Mouse (Mus musculus): ENCODE measurements around the gene Mtr. TPM values are rescaled to one million over a fixed set of nuclear protein-coding genes. Genes with fewer than 3 reads are reported as not detected.

Mtr gene
- polyA plus RNA-seq, 1 experiment from 2014 or later = 22.4 TPM

DNA sequence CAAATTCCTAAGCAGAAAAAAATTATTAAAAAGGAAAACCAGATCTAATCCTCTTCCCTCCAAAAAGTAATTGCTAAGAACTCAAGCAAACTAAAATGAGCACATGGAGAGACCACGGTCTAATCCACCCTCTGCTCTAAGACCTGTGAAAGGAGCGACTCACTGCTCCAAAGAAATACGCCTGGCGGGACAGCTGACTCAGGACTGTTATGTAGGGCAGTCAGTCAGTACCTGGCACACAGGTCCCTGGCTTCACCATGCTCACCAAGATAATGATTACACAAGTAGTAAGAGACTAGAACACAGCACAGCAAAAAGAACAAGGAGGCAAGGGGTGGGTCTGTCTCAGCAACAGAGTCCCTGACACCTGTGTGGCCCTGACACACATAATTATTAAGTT lies 29.7 kb downstream of the Mtr start:
- 78% methylated on average over 4 of the region's 4 CpGs for WGBS
- H3K4me2 ChIP-seq (replicated peaks) = no peak overlapping the region
- no peak overlapping the region for H3K4me3 ChIP-seq
- H3K9ac ChIP-seq = no peak overlapping the region
- no peak overlapping the region for H3K27ac ChIP-seq
- ATAC-seq (ENCODE audit: insufficient number of reproducible peaks, insufficient read depth, low FRiP score, low TSS enrichment) = no peak
- H3K27me3 ChIP-seq = no peaks in the 10 kb centered on the region
- peaks cover 79% of the 10 kb centered on the region for H3K36me3 ChIP-seq
- no peaks in the 10 kb centered on the region for H3K9me3 ChIP-seq
- no peaks in the 10 kb centered on the region for H3K4me1 ChIP-seq

DNA sequence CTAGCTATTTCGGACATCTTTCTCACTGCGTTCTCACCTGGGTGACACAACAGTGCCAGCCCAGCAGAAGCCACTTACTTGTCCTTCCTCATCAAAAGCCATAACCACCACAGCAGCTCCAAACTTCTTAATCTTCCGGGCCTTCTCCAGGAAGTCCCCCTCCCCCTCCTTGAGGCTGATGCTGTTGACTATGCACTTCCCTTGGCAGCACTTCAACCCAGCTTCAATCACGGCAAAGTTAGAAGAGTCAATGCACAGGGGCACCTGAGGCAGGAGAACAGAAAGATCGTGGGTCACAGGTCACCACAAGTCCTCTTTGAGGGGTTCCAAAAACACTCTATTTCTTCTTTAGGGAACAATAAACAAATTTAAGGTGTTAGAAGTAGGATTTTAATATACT lies 30.3 kb downstream of the Mtr start:
- Histone ChIP-seq H3K4me1 (no peaks in the 10 kb centered on the region), H3K27ac (no peak overlapping the region), H3K9me3 (no peaks in the 10 kb centered on the region), H3K27me3 (no peaks in the 10 kb centered on the region), H3K4me3 (no peak overlapping the region), H3K36me3 (peaks cover 79% of the 10 kb centered on the region), H3K4me2 (replicated peaks) (no peak overlapping the region), H3K9ac (no peak overlapping the region)
- ATAC-seq (ENCODE audit: insufficient number of reproducible peaks, insufficient read depth, low FRiP score, low TSS enrichment) = no peak
- whole genome bisulfite sequencing = 81% methylated on average over 5 of the region's 5 CpGs

DNA sequence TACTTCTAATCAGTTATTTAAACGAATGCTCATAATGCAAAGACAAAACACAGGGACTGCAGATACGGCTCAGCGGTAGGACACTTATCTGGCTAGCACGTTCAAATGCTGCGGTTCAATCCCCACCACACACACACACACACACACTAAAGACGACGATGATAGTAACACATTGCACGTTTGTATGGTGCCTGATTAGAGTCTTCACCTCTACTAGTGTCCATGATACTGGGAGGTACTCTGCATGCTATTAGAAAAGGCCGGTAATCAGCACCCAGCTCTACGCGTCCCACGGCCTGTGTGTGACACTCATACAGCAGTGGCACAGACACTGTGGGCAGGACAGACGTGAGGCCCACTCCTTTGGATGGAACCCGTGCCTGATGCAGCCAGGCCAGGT lies 39.3 kb downstream of the Mtr start:
- no peak for ATAC-seq (ENCODE audit: insufficient number of reproducible peaks, insufficient read depth, low FRiP score, low TSS enrichment)
- Histone ChIP-seq H3K9me3 (no peaks in the 10 kb centered on the region), H3K27ac (no peak overlapping the region), H3K4me1 (no peaks in the 10 kb centered on the region), H3K4me3 (no peak overlapping the region), H3K27me3 (no peaks in the 10 kb centered on the region), H3K9ac (no peak overlapping the region), H3K36me3 (peaks cover 69% of the 10 kb centered on the region), H3K4me2 (replicated peaks) (no peak overlapping the region)
- 96% methylated on average over 14 of the region's 14 CpGs for WGBS

DNA sequence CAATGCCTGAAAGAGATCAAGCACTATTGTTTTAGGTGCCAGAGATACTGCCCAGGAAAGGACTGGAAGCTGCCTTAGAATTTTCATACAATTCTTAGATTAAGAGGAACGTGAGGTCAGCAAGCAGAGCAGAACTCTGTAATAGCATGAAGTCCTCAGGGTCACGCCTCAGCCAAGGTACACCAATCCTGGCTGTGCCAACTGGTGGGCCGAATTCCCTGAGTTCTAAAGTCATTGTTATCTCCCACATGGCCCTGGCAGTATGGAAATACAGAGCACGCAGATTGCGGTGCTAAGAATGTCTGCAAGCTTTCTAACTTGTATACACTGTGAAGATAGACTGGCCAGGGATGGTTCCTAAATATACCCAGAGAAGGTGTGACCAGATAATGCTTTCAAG lies 43.0 kb downstream of the Mtr start:
- no peaks in the 10 kb centered on the region for H3K4me1 ChIP-seq
- no peak overlapping the region for H3K4me3 ChIP-seq
- no peak for ATAC-seq (ENCODE audit: insufficient number of reproducible peaks, insufficient read depth, low FRiP score, low TSS enrichment)
- peaks cover 58% of the 10 kb centered on the region for H3K36me3 ChIP-seq
- 90% methylated on average over 5 of the region's 5 CpGs for WGBS
- no peaks in the 10 kb centered on the region for H3K27me3 ChIP-seq
- H3K9me3 ChIP-seq = no peaks in the 10 kb centered on the region
- H3K27ac ChIP-seq = no peak overlapping the region
- no peak overlapping the region for H3K9ac ChIP-seq
- H3K4me2 ChIP-seq (replicated peaks) = no peak overlapping the region

DNA sequence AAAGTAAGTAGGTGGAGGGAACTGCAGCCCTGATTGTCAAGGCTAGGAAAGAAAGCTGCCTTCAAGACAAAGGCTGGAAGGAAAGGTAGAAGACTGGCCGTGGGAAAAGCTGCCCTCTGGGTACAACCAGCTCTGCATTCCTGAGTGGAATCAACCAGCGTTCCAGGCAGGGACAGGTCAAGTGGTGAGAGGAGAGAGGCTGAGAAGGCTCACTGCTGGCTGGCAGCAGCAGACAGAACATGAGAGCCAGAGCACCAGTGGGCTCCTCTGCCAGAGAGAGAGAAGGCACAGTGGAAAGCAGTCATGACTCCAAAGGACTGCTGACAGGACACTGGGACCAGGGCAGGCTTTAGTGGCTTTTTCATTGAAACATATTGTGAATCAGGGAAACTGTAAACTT lies 46.9 kb downstream of the Mtr start:
- no peak for ATAC-seq (ENCODE audit: insufficient number of reproducible peaks, insufficient read depth, low FRiP score, low TSS enrichment)
- no peak overlapping the region for H3K4me2 ChIP-seq (replicated peaks)
- no peak overlapping the region for H3K9ac ChIP-seq
- H3K36me3 ChIP-seq = peaks cover 42% of the 10 kb centered on the region
- no peaks in the 10 kb centered on the region for H3K4me1 ChIP-seq
- no peak overlapping the region for H3K27ac ChIP-seq
- H3K9me3 ChIP-seq = no peaks in the 10 kb centered on the region
- H3K4me3 ChIP-seq = no peak overlapping the region
- no peaks in the 10 kb centered on the region for H3K27me3 ChIP-seq
- WGBS = 64% methylated on average over 2 of the region's 2 CpGs

DNA sequence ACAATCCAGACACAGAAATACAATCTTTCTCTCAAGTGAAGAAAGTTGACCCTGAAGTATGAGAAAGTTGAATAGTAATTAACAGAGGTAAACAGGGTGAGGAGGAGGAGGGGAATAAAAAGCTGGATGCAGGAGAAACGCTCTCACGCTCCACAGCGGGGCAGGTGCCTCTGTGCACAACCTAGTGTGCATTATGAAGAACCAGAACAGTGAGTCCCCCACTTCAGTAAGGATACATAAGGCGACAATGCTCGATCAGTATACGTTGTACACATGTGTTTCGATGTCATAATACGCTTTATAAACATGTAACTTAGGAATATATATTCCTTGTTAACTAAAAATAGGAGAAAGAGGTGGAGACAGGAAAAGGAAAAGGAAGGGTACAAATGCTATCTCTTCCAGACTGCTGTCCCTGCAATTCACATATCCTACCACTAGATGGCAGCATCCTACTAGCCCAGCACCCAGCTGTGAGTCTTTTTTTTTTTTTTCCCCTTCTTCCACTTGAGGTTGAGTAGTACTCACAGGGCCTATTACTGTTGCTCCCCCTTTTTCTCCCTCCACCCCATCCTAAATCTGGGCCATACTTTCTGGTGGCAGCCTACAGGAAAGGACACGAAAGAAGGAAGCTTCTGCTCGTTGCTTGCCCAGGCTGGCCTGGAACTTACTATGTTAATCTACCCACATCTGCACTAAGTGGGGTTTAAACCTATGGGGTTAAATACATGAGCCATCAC lies 47.7 kb downstream of the Mtr start:
- H3K4me2 ChIP-seq (replicated peaks) = no peak overlapping the region
- ATAC-seq (ENCODE audit: insufficient number of reproducible peaks, insufficient read depth, low FRiP score, low TSS enrichment) = no peak
- no peak overlapping the region for H3K9ac ChIP-seq
- H3K4me1 ChIP-seq = no peaks in the 10 kb centered on the region
- H3K27me3 ChIP-seq = no peaks in the 10 kb centered on the region
- peaks cover 45% of the 10 kb centered on the region for H3K36me3 ChIP-seq
- WGBS = 76% methylated on average over 10 of the region's 10 CpGs
- H3K9me3 ChIP-seq = no peaks in the 10 kb centered on the region
- H3K27ac ChIP-seq = no peak overlapping the region
- no peak overlapping the region for H3K4me3 ChIP-seq

DNA sequence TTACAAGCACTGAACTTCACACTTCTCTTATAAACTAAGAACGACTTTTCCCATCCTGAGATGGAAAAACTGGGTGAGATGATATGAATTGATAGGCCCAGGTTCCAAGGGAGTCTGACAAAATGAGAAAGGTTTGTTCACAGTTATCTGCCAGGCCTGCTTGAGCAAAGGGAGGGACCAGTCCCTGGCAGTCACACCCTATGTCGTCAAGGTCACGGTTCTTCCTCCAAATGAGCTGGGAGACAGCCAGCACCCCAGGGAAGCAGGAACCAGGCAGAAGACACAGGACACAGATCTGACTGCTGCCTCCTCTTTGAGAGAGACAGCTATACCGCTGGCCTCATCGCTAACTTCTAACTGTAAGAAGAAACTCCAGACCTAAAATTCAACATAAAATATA lies 57.5 kb downstream of the Mtr start:
- peaks cover 48% of the 10 kb centered on the region for H3K36me3 ChIP-seq
- ATAC-seq (ENCODE audit: insufficient number of reproducible peaks, insufficient read depth, low FRiP score, low TSS enrichment) = no peak
- 85% methylated on average over 5 of the region's 5 CpGs for WGBS

DNA sequence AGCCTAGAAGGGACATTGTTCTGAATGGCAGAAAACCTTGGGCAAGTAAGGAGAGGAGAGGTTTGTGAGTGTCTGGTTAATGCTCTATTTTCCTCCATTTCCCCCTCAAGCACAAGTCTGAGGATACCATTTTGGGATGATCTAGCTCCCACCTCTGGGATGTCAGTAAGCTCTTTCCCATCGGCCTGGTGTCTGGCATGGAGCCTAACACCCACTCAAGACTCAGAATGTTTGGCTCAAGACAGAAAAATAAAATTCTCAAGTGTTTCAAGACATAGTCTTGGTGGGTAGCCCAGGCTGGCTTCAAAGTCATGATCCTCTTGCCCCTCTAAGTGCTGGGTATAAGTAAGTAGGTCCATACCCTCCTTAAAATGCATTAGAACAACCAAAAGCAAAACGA lies 59.4 kb downstream of the Mtr start:
- H3K4me1 ChIP-seq = no peaks in the 10 kb centered on the region
- H3K9ac ChIP-seq = no peak overlapping the region
- H3K36me3 ChIP-seq = peaks cover 48% of the 10 kb centered on the region
- ATAC-seq (ENCODE audit: insufficient number of reproducible peaks, insufficient read depth, low FRiP score, low TSS enrichment) = no peak
- H3K9me3 ChIP-seq = no peaks in the 10 kb centered on the region
- WGBS = 97% methylated on average over 2 of the region's 2 CpGs
- no peak overlapping the region for H3K27ac ChIP-seq
- no peak overlapping the region for H3K4me2 ChIP-seq (replicated peaks)
- H3K27me3 ChIP-seq = no peaks in the 10 kb centered on the region
- H3K4me3 ChIP-seq = no peak overlapping the region

More for the DNA sequence above, 57.5 kb downstream of the Mtr start:
- Histone ChIP-seq H3K27me3 (no peaks in the 10 kb centered on the region), H3K4me2 (replicated peaks) (no peak overlapping the region), H3K9ac (no peak overlapping the region), H3K9me3 (no peaks in the 10 kb centered on the region), H3K4me1 (no peaks in the 10 kb centered on the region), H3K27ac (no peak overlapping the region), H3K4me3 (no peak overlapping the region)

DNA sequence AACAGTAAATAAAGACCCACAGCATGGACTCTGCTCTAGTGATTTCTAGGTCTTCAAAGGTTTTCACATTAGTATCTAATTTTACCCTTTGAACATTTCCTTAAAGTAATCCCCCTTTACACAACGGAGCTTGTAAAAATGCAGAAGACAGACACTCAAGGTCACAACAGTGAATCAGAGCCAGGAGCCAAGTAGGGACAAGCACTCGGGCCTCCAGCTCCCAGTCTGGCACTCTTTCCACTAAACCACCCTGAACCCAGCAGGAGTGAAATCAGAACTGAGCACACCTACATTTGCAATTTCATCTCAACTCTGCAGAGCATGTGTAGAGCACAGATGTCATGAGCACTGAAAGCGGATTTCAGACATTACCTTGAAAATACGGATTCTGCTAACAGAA lies 61.1 kb downstream of the Mtr start:
- Histone ChIP-seq H3K9ac (no peak overlapping the region), H3K4me2 (replicated peaks) (no peak overlapping the region), H3K4me1 (no peaks in the 10 kb centered on the region), H3K9me3 (no peaks in the 10 kb centered on the region), H3K4me3 (no peak overlapping the region), H3K27me3 (no peaks in the 10 kb centered on the region), H3K27ac (no peak overlapping the region), H3K36me3 (peaks cover 59% of the 10 kb centered on the region)
- 90% methylated on average over 4 of the region's 4 CpGs for WGBS
- ATAC-seq (ENCODE audit: insufficient number of reproducible peaks, insufficient read depth, low FRiP score, low TSS enrichment) = no peak

DNA sequence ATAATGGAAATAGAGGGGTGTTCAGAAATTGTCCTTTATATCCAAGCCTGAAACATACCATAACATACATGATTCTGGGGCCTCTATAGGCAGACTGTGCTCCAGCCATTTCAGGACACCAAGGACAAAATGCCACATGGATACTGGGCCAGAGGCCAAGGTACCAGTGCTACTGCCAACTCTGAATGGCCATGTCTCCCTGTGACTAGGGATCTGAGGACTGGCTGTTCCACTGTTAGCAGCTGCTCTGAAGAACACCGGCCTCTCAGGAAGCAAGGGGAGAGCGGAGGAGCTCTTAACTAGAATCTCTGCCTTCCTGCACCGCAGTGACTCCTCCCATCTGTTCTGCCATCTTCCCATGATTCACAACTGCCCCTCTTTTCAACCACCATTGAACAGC lies 61.9 kb downstream of the Mtr start:
- no peak overlapping the region for H3K4me3 ChIP-seq
- no peak for ATAC-seq (ENCODE audit: insufficient number of reproducible peaks, insufficient read depth, low FRiP score, low TSS enrichment)
- H3K9me3 ChIP-seq = no peaks in the 10 kb centered on the region
- H3K4me1 ChIP-seq = no peaks in the 10 kb centered on the region
- no peak overlapping the region for H3K4me2 ChIP-seq (replicated peaks)
- peaks cover 59% of the 10 kb centered on the region for H3K36me3 ChIP-seq
- H3K27me3 ChIP-seq = no peaks in the 10 kb centered on the region
- WGBS = 90% methylated on average over 3 of the region's 3 CpGs
- no peak overlapping the region for H3K27ac ChIP-seq
- H3K9ac ChIP-seq = no peak overlapping the region

DNA sequence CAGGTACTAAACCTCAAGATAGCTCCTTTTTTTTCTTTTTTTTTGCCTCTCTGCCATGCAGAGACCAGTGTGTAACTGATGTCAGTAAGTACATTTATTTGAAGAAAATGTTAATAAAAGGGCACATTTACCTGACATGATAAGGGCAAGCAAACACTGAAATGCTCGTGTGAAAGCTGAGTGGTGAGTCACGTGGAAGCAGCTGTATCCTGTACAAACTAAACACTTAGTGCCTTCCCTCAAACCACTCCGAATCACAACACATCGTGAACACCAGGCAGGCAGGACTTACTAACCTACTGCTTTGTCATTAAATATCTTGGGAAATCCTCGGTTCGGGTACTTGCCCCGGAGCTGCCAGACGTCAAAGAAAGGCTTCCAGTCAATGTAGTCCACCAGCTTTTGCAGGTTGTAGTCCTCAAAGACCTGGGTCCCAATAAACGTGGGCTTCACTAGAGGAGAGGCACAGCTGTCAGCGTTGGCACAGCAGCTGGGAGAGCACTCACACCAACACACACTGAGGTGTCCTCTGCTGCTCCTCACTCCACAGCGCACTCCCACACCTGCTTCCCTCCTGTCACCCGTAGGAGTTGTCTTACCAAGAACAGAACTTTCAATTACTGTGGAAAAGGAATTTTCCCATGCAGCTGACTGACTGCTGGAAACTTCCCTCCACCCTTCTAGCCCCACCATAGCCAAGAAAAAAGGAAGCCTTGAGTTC lies 62.8 kb downstream of the Mtr start:
- peaks cover 57% of the 10 kb centered on the region for H3K36me3 ChIP-seq
- H3K27ac ChIP-seq = no peak overlapping the region
- no peaks in the 10 kb centered on the region for H3K9me3 ChIP-seq
- no peak for ATAC-seq (ENCODE audit: insufficient number of reproducible peaks, insufficient read depth, low FRiP score, low TSS enrichment)
- H3K4me2 ChIP-seq (replicated peaks) = no peak overlapping the region
- H3K4me1 ChIP-seq = no peaks in the 10 kb centered on the region
- H3K4me3 ChIP-seq = no peak overlapping the region
- WGBS = 86% methylated on average over 12 of the region's 12 CpGs
- H3K9ac ChIP-seq = no peak overlapping the region
- no peaks in the 10 kb centered on the region for H3K27me3 ChIP-seq

DNA sequence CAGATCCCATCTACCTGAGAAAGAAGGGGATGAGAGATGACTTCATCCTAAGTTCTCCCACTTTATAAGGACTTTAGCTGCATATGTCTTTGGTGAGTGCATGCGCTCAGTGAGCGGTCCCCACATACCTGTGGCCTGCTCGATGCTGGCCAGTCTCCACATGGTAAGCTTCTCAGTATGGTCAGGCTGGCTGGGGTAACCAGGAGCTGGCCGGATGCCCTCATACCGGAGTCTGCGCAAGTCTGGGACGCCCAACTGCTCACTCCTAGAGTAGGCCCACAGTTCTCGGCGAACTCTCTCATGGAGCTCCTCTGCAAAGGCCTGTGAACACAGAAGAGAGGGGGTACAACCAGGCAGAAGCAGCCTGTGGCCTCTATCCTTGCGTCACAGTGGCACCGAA lies 68.7 kb downstream of the Mtr start:
- Histone ChIP-seq H3K36me3 (peaks cover 61% of the 10 kb centered on the region), H3K4me1 (no peaks in the 10 kb centered on the region), H3K4me3 (no peak overlapping the region), H3K27ac (no peak overlapping the region), H3K4me2 (replicated peaks) (no peak overlapping the region), H3K9me3 (no peaks in the 10 kb centered on the region), H3K27me3 (no peaks in the 10 kb centered on the region), H3K9ac (no peak overlapping the region)
- no peak for ATAC-seq (ENCODE audit: insufficient number of reproducible peaks, insufficient read depth, low FRiP score, low TSS enrichment)
- 97% methylated on average over 11 of the region's 11 CpGs for WGBS
